Mouse (Mus musculus) olfactory bulb, adult 2 months (tissue): ENCODE measurements around the gene Bcar3.

Source experiments
- CTCF ChIP-seq: fragments of 200-500 bp; IDR thresholded peaks from 2 replicates; pipeline ENCODE4 v1.5.1; 2012; ENCODE audit warnings: low read depth, mild to moderate bottlenecking, low read length, moderate library complexity; ENCODE audit not compliant: insufficient read depth
- POLR2A ChIP-seq: fragments of 200-500 bp; IDR thresholded peaks from 2 replicates; pipeline ENCODE4 v1.6.1; 2012; ENCODE audit warnings: mild to moderate bottlenecking, low read depth, low read length, moderate library complexity; ENCODE audit not compliant: insufficient read depth

DNA sequence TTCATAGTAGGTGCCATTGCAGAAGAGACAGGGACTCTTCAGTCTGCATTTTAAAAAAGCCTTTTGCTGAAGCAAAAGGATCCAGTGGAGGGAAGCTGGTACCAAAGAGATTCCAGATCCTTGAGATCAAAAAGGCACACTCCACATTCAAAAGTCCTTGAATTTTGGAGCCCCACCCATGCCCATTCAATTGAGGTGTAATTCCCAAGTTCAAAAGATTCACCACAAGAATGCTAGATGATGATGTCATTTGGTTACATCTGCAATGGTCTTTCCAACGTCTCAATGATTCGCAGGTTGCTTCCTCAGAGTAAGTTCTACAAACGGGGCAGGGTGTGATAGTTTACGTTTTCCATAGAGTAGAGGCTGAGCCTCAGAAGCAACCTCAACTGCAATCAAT lies 192.3 kb downstream of the Bcar3 start:
- TF ChIP-seq CTCF (no peak), POLR2A (no peak)
